9 mouse cellular contexts compared by ENCODE assay signal in genomic region chr8:71397701-71398100, GRCm38 (mm10). TPM values are rescaled to one million over a fixed set of nuclear protein-coding genes. Genes with fewer than 3 reads are reported as not detected.
A peak's percentile ranks its signal among the peaks of the same experiment; 100 is the strongest.
DNase-seq lines count a peak whose midpoint lies in the region; ATAC-seq lines count a peak whose summit lies in the region.
"Had no signal": no experiment of that assay in that cellular context is flagged by ENCODE, and none has a peak within 500 bp of the region (broad histone marks: within the 10 kb centered on the region; RNA-seq: fewer than 3 reads in every experiment).

No protein-coding gene starts in this region.

- H3K4me2 ChIP-seq in intestine, embryonic 15.5 days (replicated peaks), result peak overlapping the region; percentile 85
- H3K4me2 ChIP-seq in neural tube, embryonic 15.5 days, result peak overlapping the region; percentile 92

- H3K4me3 ChIP-seq in megakaryocyte, embryonic 14.5 days (replicated peaks), result peak overlapping the region; percentile 97
- H3K4me3 ChIP-seq in intestine, embryonic 15.5 days (replicated peaks), result peak overlapping the region; percentile 75
- H3K4me3 ChIP-seq in neural tube, embryonic 15.5 days (replicated peaks), result peak overlapping the region; percentile 75

- H3K9me3 ChIP-seq in megakaryocyte, embryonic 14.5 days, result peaks cover 5% of the 10 kb centered on the region; the same call in 1 of the 2 replicates
- H3K9me3 ChIP-seq in intestine, embryonic 15.5 days, result no peaks in the 10 kb centered on the region
- H3K9me3 ChIP-seq in neural tube, embryonic 15.5 days (replicated peaks), result no peaks in the 10 kb centered on the region

- no peak for ATAC-seq in megakaryocyte, adult 5-6 weeks (ENCODE audit: poor library complexity, severe bottlenecking)
- no peak for ATAC-seq in intestine, embryonic 15.5 days
- ATAC-seq in neural tube, embryonic 15.5 days (ENCODE audit: low FRiP score), result no peak

- H3K27ac ChIP-seq in intestine, embryonic 15.5 days, result no peak overlapping the region
- no peak overlapping the region for H3K27ac ChIP-seq in neural tube, embryonic 15.5 days (replicated peaks)

- peaks cover 37% of the 10 kb centered on the region for H3K36me3 ChIP-seq in megakaryocyte, embryonic 14.5 days (replicated peaks; ENCODE audit: low read length)
- peaks cover 11% of the 10 kb centered on the region for H3K36me3 ChIP-seq in intestine, embryonic 15.5 days
- H3K36me3 ChIP-seq in neural tube, embryonic 15.5 days, result peaks cover 8% of the 10 kb centered on the region

- DNase-seq in adrenal gland, adult (ENCODE audit: inconsistent age in 2 of 2, low spot score in 1 of 2), result peak; percentile 32 to 49
- DNase-seq in adrenal gland, adult 8-10 months, result no peak
- no peak for DNase-seq in thymus, adult 18-20 months
- no peak for DNase-seq in layer of hippocampus, postnatal 25 days (ENCODE audit: extremely low spot score in 1 of 2, low spot score in 1 of 2)

- H3K9ac ChIP-seq in intestine, embryonic 15.5 days, result peak overlapping the region; percentile 70
- H3K9ac ChIP-seq in neural tube, embryonic 15.5 days (replicated peaks), result no peak overlapping the region

- peaks cover 40% of the 10 kb centered on the region for H3K4me1 ChIP-seq in megakaryocyte, embryonic 14.5 days
- H3K4me1 ChIP-seq in intestine, embryonic 15.5 days (replicated peaks), result peaks cover 12% of the 10 kb centered on the region
- H3K4me1 ChIP-seq in neural tube, embryonic 15.5 days, result peaks cover 14% of the 10 kb centered on the region

- 87% methylated on average over 12 of the region's 12 CpGs for WGBS in intestine, embryonic 15.5 days
- WGBS in neural tube, embryonic 15.5 days, result 87% methylated on average over 12 of the region's 12 CpGs

- H3K27me3 ChIP-seq in megakaryocyte, embryonic 14.5 days (replicated peaks), result peaks cover 6% of the 10 kb centered on the region
- no peaks in the 10 kb centered on the region for H3K27me3 ChIP-seq in intestine, embryonic 15.5 days (replicated peaks)
- H3K27me3 ChIP-seq in neural tube, embryonic 15.5 days (replicated peaks), result no peaks in the 10 kb centered on the region

RNA-seq across cellular contexts. Expression of gene Babam1, which starts 1.0 kb away (rescaled TPM):
- total RNA-seq in adrenal gland, adult 8-10 months (2022), result 100 to 1,000 TPM; 101 to 137 (median 120) TPM
- 62.3 and 94.3 TPM in 2 replicates for polyA plus RNA-seq in megakaryocyte, embryonic 14.5 days (2012; ENCODE audit: insufficient read depth, low replicate concordance)
- total RNA-seq in megakaryocyte, adult 5-6 weeks (2015), result 62.0 and 66.6 TPM in 2 replicates
- total RNA-seq in megakaryocyte, adult 5-6 weeks (2017), result 108 and 110 TPM in 2 replicates
- 97.8 and 99.8 TPM in 2 replicates for polyA plus RNA-seq in intestine, embryonic 15.5 days (2015; fragmentation: Nextera tagmentation; extraction: Ambion mirVana)
- 96.0 and 96.1 TPM in 2 replicates for polyA plus RNA-seq in neural tube, embryonic 15.5 days (2015; fragmentation: Nextera tagmentation; extraction: Ambion mirVana)
- total RNA-seq in layer of hippocampus, postnatal 25 days (2021), result 10 to 100 TPM; 98.0 to 99.3 TPM

RNA-seq across cellular contexts. Expression of gene Ushbp1, which starts 2.1 kb away (rescaled TPM):
- 10 to 100 TPM; 11.4 to 25.1 (median 18.2) TPM for total RNA-seq in adrenal gland, adult 8-10 months (2022)
- polyA plus RNA-seq in megakaryocyte, embryonic 14.5 days (2012; ENCODE audit: insufficient read depth, low replicate concordance), result 0.06 TPM in 1 of 2 replicates, not detected in the other
- total RNA-seq in megakaryocyte, adult 5-6 weeks (2015), result not detected in 2 replicates
- total RNA-seq in megakaryocyte, adult 5-6 weeks (2017), result not detected in 2 replicates
- polyA plus RNA-seq in intestine, embryonic 15.5 days (2015; fragmentation: Nextera tagmentation; extraction: Ambion mirVana), result 8.8 and 10.8 TPM in 2 replicates
- polyA plus RNA-seq in neural tube, embryonic 15.5 days (2015; fragmentation: Nextera tagmentation; extraction: Ambion mirVana), result 7.0 and 9.8 TPM in 2 replicates
- total RNA-seq in layer of hippocampus, postnatal 25 days (2021), result 1 to 10 TPM; 3.6 to 4.4 TPM
- total RNA-seq: common myeloid progenitor, adult 5-6 weeks had no signal

RNA-seq across cellular contexts. Expression of gene Ankle1, which starts 8.1 kb away (rescaled TPM):
- 1 to 10 TPM in 1 of 4 experiments, under 1 TPM in 2, not detected in 1; 0.56 to 1.2 (median 0.92) TPM for total RNA-seq in adrenal gland, adult 8-10 months (2022)
- 3.3 and 6.3 TPM in 2 replicates for polyA plus RNA-seq in megakaryocyte, embryonic 14.5 days (2012; ENCODE audit: insufficient read depth, low replicate concordance)
- 14.4 TPM in 2 replicates for total RNA-seq in megakaryocyte, adult 5-6 weeks (2015)
- 13.5 and 16.1 TPM in 2 replicates for total RNA-seq in megakaryocyte, adult 5-6 weeks (2017)
- polyA plus RNA-seq in intestine, embryonic 15.5 days (2015; fragmentation: Nextera tagmentation; extraction: Ambion mirVana), result 31.6 and 41.6 TPM in 2 replicates
- 7.0 and 16.4 TPM in 2 replicates for polyA plus RNA-seq in neural tube, embryonic 15.5 days (2015; fragmentation: Nextera tagmentation; extraction: Ambion mirVana)
- under 1 TPM; 0.31 to 0.47 TPM for total RNA-seq in layer of hippocampus, postnatal 25 days (2021)

RNA-seq across cellular contexts. Expression of gene Nr2f6, which starts 15.9 kb away (rescaled TPM):
- 10 to 100 TPM; 59.1 to 67.2 (median 62.7) TPM for total RNA-seq in adrenal gland, adult 8-10 months (2022)
- polyA plus RNA-seq in megakaryocyte, embryonic 14.5 days (2012; ENCODE audit: insufficient read depth, low replicate concordance), result 20.8 and 45.4 TPM in 2 replicates
- total RNA-seq in megakaryocyte, adult 5-6 weeks (2015), result 8.2 and 13.8 TPM in 2 replicates
- total RNA-seq in megakaryocyte, adult 5-6 weeks (2017), result 6.9 and 9.1 TPM in 2 replicates
- polyA plus RNA-seq in intestine, embryonic 15.5 days (2015; fragmentation: Nextera tagmentation; extraction: Ambion mirVana), result 81.1 and 85.7 TPM in 2 replicates
- 28.6 and 34.9 TPM in 2 replicates for polyA plus RNA-seq in neural tube, embryonic 15.5 days (2015; fragmentation: Nextera tagmentation; extraction: Ambion mirVana)
- 10 to 100 TPM; 43.0 to 44.1 TPM for total RNA-seq in layer of hippocampus, postnatal 25 days (2021)

RNA-seq across cellular contexts. Expression of gene Ocel1, which starts 26.6 kb away (rescaled TPM):
- 10 to 100 TPM; 15.9 to 18.8 (median 17.7) TPM for total RNA-seq in adrenal gland, adult 8-10 months (2022)
- 79.6 and 103 TPM in 2 replicates for polyA plus RNA-seq in megakaryocyte, embryonic 14.5 days (2012; ENCODE audit: insufficient read depth, low replicate concordance)
- 8.7 and 8.9 TPM in 2 replicates for total RNA-seq in megakaryocyte, adult 5-6 weeks (2015)
- 16.2 and 18.5 TPM in 2 replicates for total RNA-seq in megakaryocyte, adult 5-6 weeks (2017)
- polyA plus RNA-seq in intestine, embryonic 15.5 days (2015; fragmentation: Nextera tagmentation; extraction: Ambion mirVana), result 6.7 and 7.9 TPM in 2 replicates
- polyA plus RNA-seq in neural tube, embryonic 15.5 days (2015; fragmentation: Nextera tagmentation; extraction: Ambion mirVana), result 5.6 and 9.2 TPM in 2 replicates
- total RNA-seq in layer of hippocampus, postnatal 25 days (2021), result 10 to 100 TPM; 15.3 to 18.5 TPM

Comparison
In these comparisons a context has a peak if more than half of its experiments do, and no peak if none do; other contexts are left out.
1. DNase-seq: peak in adrenal gland, adult (2 of 2); none in adrenal gland, adult 8-10 months (single experiment), thymus, adult 18-20 months (0 of 2) and layer of hippocampus, postnatal 25 days (0 of 2).
2. RNA of gene Ushbp1, which starts 2.1 kb away (total RNA-seq): 11.4 to 25.1 TPM in adrenal gland, adult 8-10 months and 3.6 to 4.4 TPM in layer of hippocampus, postnatal 25 days; not detected in megakaryocyte, adult 5-6 weeks; every median in the first group is over 4 times any median in the second.
3. RNA of gene Ankle1, which starts 8.1 kb away (total RNA-seq): 13.5 to 16.1 TPM in megakaryocyte, adult 5-6 weeks; 0.56 to 1.2 TPM in adrenal gland, adult 8-10 months and 0.31 to 0.47 TPM in layer of hippocampus, postnatal 25 days; every median in the first group is over 4 times any median in the second.
4. Peak in every context shown above with its lines, with median percentiles within 50 percentile points of each other: H3K4me3 ChIP-seq.